Mouse (Mus musculus): ENCODE data around the gene Tnfsf13. TPM values are rescaled to one million over a fixed set of nuclear protein-coding genes. Genes with fewer than 3 reads are reported as not detected.

Tnfsf13 gene
- polyA plus RNA-seq, 1 experiment from 2014 or later = 0.33 TPM

GRCm38 (mm10) chr11:69670786-69671725 is 14.5 kb downstream of the Tnfsf13 start:
- Histone ChIP-seq H3K4me2 (replicated peaks) (peak overlapping the region; percentile 56), H3K9me3 (no peaks in the 10 kb centered on the region), H3K4me1 (replicated peaks) (peaks cover 12% of the 10 kb centered on the region), H3K9ac (peak overlapping the region; percentile 97), H3K27ac (peak overlapping the region; percentile 89), H3K36me3 (peaks cover 41% of the 10 kb centered on the region), H3K4me3 (replicated peaks) (peak overlapping the region; percentile 77), H3K27me3 (replicated peaks) (no peaks in the 10 kb centered on the region)
- under 1% methylated on average over 61 of the region's 61 CpGs for WGBS
- peak; percentile 79 for ATAC-seq

GRCm38 (mm10) chr11:69666665-69667005 is 18.9 kb downstream of the Tnfsf13 start:
- Histone ChIP-seq H3K4me2 (replicated peaks) (no peak overlapping the region), H3K9ac (no peak overlapping the region), H3K9me3 (no peaks in the 10 kb centered on the region), H3K27ac (peak overlapping the region; percentile 42; the same call in 1 of the 2 replicates), H3K4me1 (replicated peaks) (peaks cover 16% of the 10 kb centered on the region), H3K27me3 (replicated peaks) (no peaks in the 10 kb centered on the region), H3K36me3 (peaks cover 32% of the 10 kb centered on the region), H3K4me3 (replicated peaks) (no peak overlapping the region)
- no peak for ATAC-seq
- 83% methylated on average over 3 of the region's 3 CpGs for WGBS

- 32% methylated on average over 7 of the region's 7 CpGs for WGBS
- H3K4me3 ChIP-seq (replicated peaks) = no peak within 1 kb of the TSS
- no peaks in the 10 kb centered on the region for H3K9me3 ChIP-seq
- H3K4me2 ChIP-seq (replicated peaks) = 0 out of 2 replicates have a peak within 1 kb of the TSS, but pooled peaks have one; percentile 3
- H3K36me3 ChIP-seq = peaks cover 32% of the 10 kb centered on the region
- peak within 1 kb of the TSS; percentile 42 for H3K27ac ChIP-seq
- H3K9ac ChIP-seq = no peak within 1 kb of the TSS
- H3K27me3 ChIP-seq (replicated peaks) = no peaks in the 10 kb centered on the region
- peaks cover 20% of the 10 kb centered on the region for H3K4me1 ChIP-seq (replicated peaks)
- ATAC-seq = peak; percentile 13; the same call in 1 of the 2 replicates
Measured at GRCm38 (mm10) chr11:69665961-69666664, 19.5 kb downstream of the Tnfsf13 start, which contains the start of gene Cd68. Cd68 (minus strand) TSS chr11:69666153.

- H3K4me2 ChIP-seq (replicated peaks) = 0 out of 2 replicates have a peak overlapping the region, but pooled peaks have one; percentile 3
- H3K27me3 ChIP-seq (replicated peaks) = no peaks in the 10 kb centered on the region
- H3K4me3 ChIP-seq (replicated peaks) = no peak overlapping the region
- H3K9me3 ChIP-seq = no peaks in the 10 kb centered on the region
- H3K36me3 ChIP-seq = peaks cover 32% of the 10 kb centered on the region
- ATAC-seq = no peak
- 67% methylated on average over 9 of the region's 9 CpGs for WGBS
- H3K4me1 ChIP-seq (replicated peaks) = peaks cover 20% of the 10 kb centered on the region
- peak overlapping the region; percentile 42; the same call in 1 of the 2 replicates for H3K27ac ChIP-seq
- no peak overlapping the region for H3K9ac ChIP-seq
Measured at GRCm38 (mm10) chr11:69665457-69665960, 20.1 kb downstream of the Tnfsf13 start.

GRCm38 (mm10) chr11:69664841-69665240 is 20.7 kb downstream of the Tnfsf13 start:
- ATAC-seq = no peak
- Histone ChIP-seq H3K4me3 (replicated peaks) (no peak overlapping the region), H3K36me3 (peaks cover 30% of the 10 kb centered on the region), H3K27me3 (replicated peaks) (no peaks in the 10 kb centered on the region), H3K4me1 (replicated peaks) (peaks cover 18% of the 10 kb centered on the region), H3K9me3 (no peaks in the 10 kb centered on the region), H3K27ac (no peak overlapping the region), H3K9ac (no peak overlapping the region), H3K4me2 (replicated peaks) (no peak overlapping the region)
- WGBS = 87% methylated on average over 7 of the region's 7 CpGs

GRCm38 (mm10) chr11:69663795-69664194 is 21.8 kb downstream of the Tnfsf13 start:
- no peak overlapping the region for H3K4me2 ChIP-seq (replicated peaks)
- no peaks in the 10 kb centered on the region for H3K27me3 ChIP-seq (replicated peaks)
- no peak for ATAC-seq
- H3K4me3 ChIP-seq (replicated peaks) = no peak overlapping the region
- 84% methylated on average over 6 of the region's 6 CpGs for WGBS
- H3K36me3 ChIP-seq = peaks cover 23% of the 10 kb centered on the region
- H3K27ac ChIP-seq = no peak overlapping the region
- no peaks in the 10 kb centered on the region for H3K9me3 ChIP-seq
- peaks cover 10% of the 10 kb centered on the region for H3K4me1 ChIP-seq (replicated peaks)
- H3K9ac ChIP-seq = no peak overlapping the region

GRCm38 (mm10) chr11:69662967-69663671 is 22.5 kb downstream of the Tnfsf13 start:
- H3K4me1 ChIP-seq (replicated peaks) = peaks cover 10% of the 10 kb centered on the region
- no peaks in the 10 kb centered on the region for H3K27me3 ChIP-seq (replicated peaks)
- peak overlapping the region; percentile 96 for H3K27ac ChIP-seq
- H3K4me2 ChIP-seq (replicated peaks) = peak overlapping the region; percentile 60
- H3K36me3 ChIP-seq = peaks cover 20% of the 10 kb centered on the region
- no peaks in the 10 kb centered on the region for H3K9me3 ChIP-seq
- WGBS = 66% methylated on average over 13 of the region's 13 CpGs
- peak; percentile 17; the same call in 1 of the 2 replicates for ATAC-seq
- peak overlapping the region; percentile 44 for H3K9ac ChIP-seq
- peak overlapping the region; percentile 39 for H3K4me3 ChIP-seq (replicated peaks)

- Histone ChIP-seq H3K4me1 (replicated peaks) (peaks cover 10% of the 10 kb centered on the region), H3K27ac (peak within 1 kb of the TSS; percentile 96), H3K9me3 (no peaks in the 10 kb centered on the region), H3K9ac (peak within 1 kb of the TSS; percentile 44), H3K4me2 (replicated peaks) (peak within 1 kb of the TSS; percentile 60), H3K36me3 (peaks cover 21% of the 10 kb centered on the region), H3K27me3 (replicated peaks) (no peaks in the 10 kb centered on the region), H3K4me3 (replicated peaks) (peak within 1 kb of the TSS; percentile 39)
- peak; percentile 96 for ATAC-seq
- WGBS = under 1% methylated on average over 48 of the region's 48 CpGs
Measured at GRCm38 (mm10) chr11:69662213-69662966, 23.2 kb downstream of the Tnfsf13 start, which contains the start of gene Mpdu1. Mpdu1 (minus strand) TSS chr11:69662642.

- ATAC-seq = no peak
- no peaks in the 10 kb centered on the region for H3K27me3 ChIP-seq (replicated peaks)
- 76% methylated on average over 3 of the region's 3 CpGs for whole genome bisulfite sequencing
- H3K4me3 ChIP-seq (replicated peaks) = peak overlapping the region; percentile 39
- peak overlapping the region; percentile 60 for H3K4me2 ChIP-seq (replicated peaks)
- H3K36me3 ChIP-seq = peaks cover 15% of the 10 kb centered on the region
- H3K9ac ChIP-seq = peak overlapping the region; percentile 44
- peak overlapping the region; percentile 96 for H3K27ac ChIP-seq
- no peaks in the 10 kb centered on the region for H3K9me3 ChIP-seq
- H3K4me1 ChIP-seq (replicated peaks) = peaks cover 10% of the 10 kb centered on the region
Measured at GRCm38 (mm10) chr11:69661221-69661881, 24.2 kb downstream of the Tnfsf13 start.

- Histone ChIP-seq H3K27ac (no peak overlapping the region), H3K9me3 (no peaks in the 10 kb centered on the region), H3K4me1 (replicated peaks) (peaks cover 16% of the 10 kb centered on the region), H3K4me2 (replicated peaks) (no peak overlapping the region), H3K36me3 (peaks cover 25% of the 10 kb centered on the region), H3K9ac (no peak overlapping the region), H3K27me3 (replicated peaks) (no peaks in the 10 kb centered on the region), H3K4me3 (replicated peaks) (no peak overlapping the region)
- no peak for ATAC-seq
- 82% methylated on average over 15 of the region's 15 CpGs for WGBS
Measured at GRCm38 (mm10) chr11:69657462-69657881, 28.1 kb downstream of the Tnfsf13 start.

Data from intestine, embryonic 15.5 days (tissue).